Mouse (Mus musculus): ENCODE measurements around the gene Aqp6. TPM values are rescaled to one million over a fixed set of nuclear protein-coding genes. Genes with fewer than 3 reads are reported as not detected.

Gene Aqp6
- total RNA-seq, 2 experiments from 2014 or later = not detected

DNA sequence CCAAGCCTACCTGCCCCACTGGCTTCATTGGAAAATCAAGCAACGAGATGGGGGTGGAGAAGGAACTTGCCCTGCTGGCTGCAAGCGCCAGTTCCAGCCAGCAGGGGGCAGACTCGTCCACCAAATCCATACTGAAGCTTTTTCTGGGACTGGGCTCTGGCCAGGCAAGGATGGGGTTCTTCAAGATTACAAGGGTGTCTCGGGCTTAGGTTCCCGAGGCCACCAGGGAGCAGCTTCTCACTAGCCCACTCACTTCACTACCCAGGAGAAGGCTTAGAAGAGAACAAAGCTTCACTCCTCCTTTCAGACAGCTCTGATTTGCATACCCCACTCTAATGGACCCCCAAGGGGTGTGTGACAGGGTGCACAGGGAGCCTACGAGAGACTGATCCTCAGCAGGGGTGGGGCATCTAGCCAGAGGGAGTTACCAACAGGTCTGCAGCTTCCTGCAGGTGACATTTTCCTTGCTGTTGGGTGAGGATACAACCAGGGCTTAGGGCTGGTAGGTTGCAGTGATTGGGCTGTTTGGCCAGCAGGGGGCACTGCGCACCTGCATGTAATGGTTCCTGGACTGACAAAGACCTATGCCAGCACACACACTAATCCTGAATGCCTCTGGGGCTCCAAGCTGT lies 5.0 kb upstream of the Aqp6 start:
- DNase-seq = peak; percentile 75 to 77
- intact Hi-C loops (cut with DNase I) = loop anchor here (1.0 to 10.0 kb wide), 4 partner anchors 73 to 315 kb away; partner anchors contain the start of gene Cers5

- intact Hi-C loops (cut with DNase I) = loop anchor here (1.0 to 10.0 kb wide), 4 partner anchors 72 to 314 kb away; partner anchors contain the start of gene Cers5
- no peak for DNase-seq
Observed at GRCm38 (mm10) chr15:99596841-99597240, 4.4 kb upstream of the Aqp6 start.

GRCm38 (mm10) chr15:99597596-99597995 lies 3.6 kb upstream of the Aqp6 start:
- intact Hi-C loops (cut with DNase I) = loop anchor here (2.0 to 10.0 kb wide), 2 partner anchors 177 to 313 kb away; partner anchors contain the start of gene Cers5
- DNase-seq = no peak

- intact Hi-C loops (cut with DNase I) = loop anchor here (10.0 kb wide), 1 partner anchor 175 kb away; the partner anchor contains the start of gene Cers5
- no peak for DNase-seq
Observed at GRCm38 (mm10) chr15:99599245-99600070, 1.7 kb upstream of the Aqp6 start.

- intact Hi-C loops (cut with DNase I) = no loop called here
- DNase-seq = no peak
Observed at GRCm38 (mm10) chr15:99601823-99602120, 572 bp downstream of the Aqp6 start.

DNA sequence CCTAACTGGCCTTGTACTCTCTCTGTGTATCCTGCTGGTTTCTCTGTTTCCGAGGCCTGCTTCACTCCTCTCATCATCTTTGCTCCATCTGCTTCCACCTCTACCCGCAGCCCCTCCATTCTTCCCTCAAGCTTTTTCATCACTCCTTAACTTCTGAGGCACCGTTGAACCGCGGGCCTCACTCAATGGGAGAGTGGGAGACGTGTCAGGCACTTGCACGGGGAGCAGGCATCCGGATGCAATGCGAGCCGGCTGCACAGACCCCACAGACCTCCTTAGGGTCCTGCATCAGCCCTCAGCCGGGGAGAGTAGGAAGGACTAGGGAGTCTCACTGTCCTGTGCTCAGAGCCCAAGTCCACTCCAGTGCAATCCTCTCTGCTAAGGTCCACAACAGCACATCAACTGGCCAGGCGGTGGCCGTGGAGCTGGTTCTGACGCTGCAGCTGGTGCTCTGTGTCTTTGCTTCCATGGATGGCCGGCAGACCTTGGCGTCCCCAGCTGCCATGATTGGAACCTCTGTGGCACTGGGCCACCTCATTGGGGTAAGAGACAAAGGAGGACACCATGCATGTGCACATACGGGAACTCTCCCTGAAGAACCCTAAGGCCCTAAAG lies 1.1 kb downstream of the Aqp6 start:
- no peak for DNase-seq
- intact Hi-C loops (cut with DNase I) = no loop called here

DNA sequence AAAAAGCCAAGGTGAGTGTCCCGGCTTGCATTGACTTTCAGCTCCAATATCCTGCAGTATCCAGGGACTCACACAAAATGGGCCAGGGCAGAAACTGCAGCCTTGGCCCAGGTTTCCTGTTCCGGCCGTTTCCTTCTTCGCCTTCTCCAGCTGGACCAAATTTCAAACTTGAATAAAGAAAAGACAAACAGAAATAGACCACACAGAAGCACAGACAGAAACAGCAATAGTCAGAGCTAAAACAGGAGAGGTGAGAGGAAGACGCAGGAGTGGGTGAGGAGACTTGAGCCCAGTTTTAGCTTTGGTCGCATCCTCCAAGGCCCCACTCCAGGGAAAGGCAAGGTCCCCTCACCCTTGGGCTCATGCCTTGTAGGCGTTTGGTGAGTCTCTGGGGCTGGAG lies 2.0 kb downstream of the Aqp6 start:
- DNase-seq = no peak
- intact Hi-C loops (cut with DNase I) = no loop called here

- DNase-seq = no peak
- intact Hi-C loops (cut with DNase I) = no loop called here
Observed at GRCm38 (mm10) chr15:99605595-99605994, 4.4 kb downstream of the Aqp6 start.

DNA sequence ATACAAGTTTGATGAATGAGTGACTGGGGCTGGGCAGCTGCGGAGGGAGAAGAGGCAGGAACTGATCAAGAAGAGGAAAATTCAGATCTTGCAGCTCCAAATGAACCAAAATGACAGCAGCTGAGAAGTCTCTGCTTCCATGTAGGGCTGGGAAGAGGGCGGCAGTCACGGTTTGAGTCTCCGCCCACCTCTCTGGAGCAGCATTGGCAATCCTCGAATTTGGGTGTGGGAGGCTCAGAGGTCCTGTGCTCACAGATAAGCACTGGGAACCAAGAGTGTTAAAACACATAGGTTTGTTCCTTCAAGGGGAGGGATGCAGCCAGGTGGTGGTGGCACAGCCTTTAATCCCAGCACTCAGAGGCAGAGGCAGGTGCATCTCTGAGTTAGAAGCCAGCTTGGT lies 5.3 kb downstream of the Aqp6 start:
- DNase-seq = no peak
- intact Hi-C loops (cut with DNase I) = no loop called here

DNA sequence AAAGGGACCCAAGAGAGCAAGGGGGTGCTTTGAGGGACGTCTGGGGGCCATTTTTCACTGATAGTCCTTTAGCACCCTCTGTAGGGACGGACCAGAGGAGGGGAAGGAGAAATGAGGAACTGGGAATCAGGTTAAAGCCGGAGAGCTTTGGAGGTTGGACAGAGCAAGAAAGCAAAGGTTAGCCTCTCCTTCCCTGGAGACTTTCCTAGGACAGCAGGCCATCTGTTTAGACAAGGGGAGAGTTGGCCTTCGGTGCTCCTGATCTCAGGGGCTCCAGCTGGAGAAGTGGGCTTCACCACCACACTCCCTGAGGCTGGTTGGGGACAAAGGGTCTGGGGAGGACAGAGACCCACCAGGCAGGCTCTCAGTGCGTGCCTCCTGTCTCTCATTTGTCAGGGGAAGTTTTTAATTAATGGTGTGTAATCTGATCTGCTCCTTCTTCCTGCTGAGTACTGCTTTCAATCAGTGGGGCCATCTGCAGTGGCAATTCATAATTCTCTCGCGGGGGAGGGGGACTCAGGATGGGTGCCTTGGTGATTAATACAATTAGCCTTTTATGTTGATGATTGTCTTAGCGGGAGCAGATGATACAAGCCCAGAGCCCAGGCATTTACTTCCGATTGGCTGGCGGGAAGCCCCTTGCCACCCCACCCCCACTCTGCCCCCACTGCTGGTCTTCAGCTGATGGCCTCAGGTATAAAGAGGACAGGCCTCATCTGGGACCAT lies 6.4 kb downstream of the Aqp6 start:
- no peak for DNase-seq
- intact Hi-C loops (cut with DNase I) = no loop called here

DNA sequence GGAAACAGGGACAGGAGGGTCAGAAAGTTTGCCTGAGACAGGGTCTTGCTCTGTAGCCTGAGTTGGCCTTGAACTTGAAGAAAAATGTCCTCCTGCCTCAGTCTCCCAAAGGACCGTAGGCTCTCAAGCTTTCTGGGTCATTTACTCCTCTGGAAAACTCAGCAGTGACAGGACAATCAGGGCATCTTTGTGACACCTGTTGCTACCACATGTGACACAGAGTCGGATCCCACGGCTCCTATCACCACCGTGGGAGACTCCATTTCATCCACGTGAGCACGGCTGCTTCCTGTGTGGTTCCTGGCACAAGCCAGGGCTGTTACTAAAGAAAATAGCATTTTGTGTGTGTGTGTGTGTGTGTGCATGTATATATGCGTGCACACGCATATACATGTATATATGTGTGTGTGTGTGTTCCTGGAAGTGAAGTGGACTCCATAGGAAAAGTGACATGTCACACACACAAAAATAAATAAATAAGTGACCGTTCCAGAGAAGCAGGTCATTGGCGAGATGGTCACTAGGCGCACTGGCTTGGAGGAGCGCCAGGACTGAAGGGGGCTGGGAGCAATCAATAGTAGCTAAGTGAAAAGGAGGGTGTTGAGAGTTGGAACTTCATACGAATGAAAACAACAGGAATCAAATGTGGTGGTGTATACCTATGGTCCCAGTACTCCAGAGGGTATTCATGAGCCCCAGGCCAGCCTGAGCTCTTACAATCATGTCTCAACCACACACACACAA lies 7.4 kb downstream of the Aqp6 start:
- no peak for DNase-seq
- intact Hi-C loops (cut with DNase I) = no loop called here

- intact Hi-C loops (cut with DNase I) = no loop called here
Observed at GRCm38 (mm10) chr15:99611563-99611962, 10.4 kb downstream of the Aqp6 start.

GRCm38 (mm10) chr15:99614273-99614672 lies 13.1 kb downstream of the Aqp6 start:
- no peak for DNase-seq
- intact Hi-C loops (cut with DNase I) = no loop called here

More at GRCm38 (mm10) chr15:99611563-99611962, 10.4 kb downstream of the Aqp6 start:
- DNase-seq = no peak

GRCm38 (mm10) chr15:99614753-99615152 lies 13.6 kb downstream of the Aqp6 start:
- intact Hi-C loops (cut with DNase I) = no loop called here

GRCm38 (mm10) chr15:99615246-99615645 lies 14.0 kb downstream of the Aqp6 start:
- intact Hi-C loops (cut with DNase I) = no loop called here
- DNase-seq = no peak

More at GRCm38 (mm10) chr15:99614753-99615152, 13.6 kb downstream of the Aqp6 start:
- no peak for DNase-seq

- intact Hi-C loops (cut with DNase I) = no loop called here
- no peak for DNase-seq
Observed at GRCm38 (mm10) chr15:99618595-99618994, 17.4 kb downstream of the Aqp6 start.

DNA sequence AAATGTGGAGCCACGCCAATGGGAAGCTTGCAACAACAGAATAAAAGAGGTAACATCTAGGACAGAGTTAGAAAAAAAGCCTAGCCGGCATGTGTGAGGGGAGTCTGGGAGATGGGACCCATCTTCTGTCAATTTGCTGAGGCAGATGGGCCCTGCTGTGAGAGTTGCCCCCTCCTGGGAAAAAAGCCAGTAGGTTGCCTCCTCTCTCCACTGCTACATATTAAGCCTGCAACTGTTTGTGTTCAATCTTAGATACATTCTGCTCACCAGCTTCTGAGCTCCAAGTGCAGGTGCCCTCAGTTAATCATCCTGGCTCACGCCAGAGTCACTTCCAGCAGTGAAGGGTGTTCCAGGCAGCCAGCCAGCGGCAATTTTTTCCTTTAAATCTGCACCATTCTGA lies 18.6 kb downstream of the Aqp6 start:
- no peak for DNase-seq
- intact Hi-C loops (cut with DNase I) = no loop called here

DNA sequence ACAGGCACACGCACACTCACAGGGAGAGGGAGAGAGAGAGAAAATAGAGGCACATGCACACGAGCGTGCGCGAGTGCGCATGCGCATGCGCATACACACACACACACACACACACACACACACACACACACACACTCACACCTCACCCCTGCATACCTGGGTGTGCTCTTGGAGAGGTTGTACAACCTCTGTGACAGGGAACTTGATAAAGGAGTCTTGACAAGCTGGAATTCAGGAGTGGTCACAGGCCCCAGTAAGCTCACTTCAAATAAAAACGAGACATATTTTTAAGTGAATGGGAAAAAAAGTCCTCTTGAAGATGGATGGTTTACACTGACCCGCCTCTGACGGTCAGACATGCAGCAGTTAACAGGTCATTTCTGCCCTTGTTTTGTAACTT lies 20.9 kb downstream of the Aqp6 start:
- intact Hi-C loops (cut with DNase I) = no loop called here
- no peak for DNase-seq

DNA sequence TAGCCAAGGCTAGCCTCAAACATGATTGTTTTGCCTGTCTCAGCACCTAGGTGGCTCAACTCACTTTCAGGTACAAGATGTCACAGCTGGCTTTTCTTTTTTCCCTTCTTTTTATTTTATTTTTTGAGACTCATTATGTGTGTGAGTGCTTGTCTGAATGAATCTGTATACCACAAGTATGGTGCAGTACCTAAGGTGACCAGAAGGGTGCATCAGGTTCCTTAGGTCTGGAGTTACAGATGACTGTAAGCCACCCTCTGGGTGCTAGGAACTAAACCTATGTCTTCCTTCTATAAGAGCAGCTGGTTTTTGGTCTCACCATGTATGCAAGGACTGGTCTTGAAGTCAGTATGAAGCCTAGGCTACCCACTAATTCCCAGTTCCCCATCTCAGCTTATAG lies 30.4 kb downstream of the Aqp6 start:
- DNase-seq = no peak
- intact Hi-C loops (cut with DNase I) = no loop called here

- intact Hi-C loops (cut with DNase I) = no loop called here
- no peak for DNase-seq
Observed at GRCm38 (mm10) chr15:99634702-99635101, 33.5 kb downstream of the Aqp6 start.

All from gastrocnemius, postnatal 36 days (tissue).